Mouse (Mus musculus): ENCODE results near the gene Gm49403. TPM values are rescaled to one million over a fixed set of nuclear protein-coding genes. Genes with fewer than 3 reads are reported as not detected.

The Gm49403 gene
- polyA plus RNA-seq, 2 experiments = not detected

GRCm38 (mm10) chr19:8850402-8850901, 33.3 kb upstream of the Gm49403 start, which contains the start of gene Lrrn4cl:
TSS of gene Lrrn4cl (plus strand) at chr19:8850768.
- ATAC-seq (ENCODE audit: low FRiP score, low read depth) (peak; percentile 70; the same call in 1 of the 2 replicates), DNase-seq (ENCODE audit: low spot score) (peak; percentile 52)
- H3K9ac ChIP-seq (ENCODE audit: low read depth, low read length, severe bottlenecking) = 0 out of 2 replicates have a peak within 1 kb of the TSS, but pooled peaks have one; percentile 21
- peaks cover 21% of the 10 kb centered on the region for H3K36me3 ChIP-seq (ENCODE audit: control insufficient read depth, insufficient read depth, low read length)
- TF ChIP-seq POLR2A (IDR thresholded peaks at IDR 0.05; ENCODE audit: borderline replicate concordance, extremely low read depth, insufficient read depth, insufficient read length) = no peak
- H3K27ac ChIP-seq (replicated peaks; ENCODE audit: low read depth, low read length) = peak within 1 kb of the TSS; percentile 39
- peaks cover 8% of the 10 kb centered on the region for H3K4me1 ChIP-seq (ENCODE audit: control insufficient read depth, insufficient read depth, low read length)
- 0 out of 2 replicates have a peak within 1 kb of the TSS, but pooled peaks have one; percentile 7 for H3K4me2 ChIP-seq (replicated peaks; ENCODE audit: low read depth, low read length, severe bottlenecking)
- WGBS = 13% methylated on average over 7 of the region's 7 CpGs
- H3K27me3 ChIP-seq (ENCODE audit: control insufficient read depth, insufficient read depth, low read length) = no peaks in the 10 kb centered on the region
- H3K4me3 ChIP-seq (replicated peaks; ENCODE audit: low read length) = no peak within 1 kb of the TSS
- H3K9me3 ChIP-seq (ENCODE audit: control insufficient read depth, low read length) = no peaks in the 10 kb centered on the region

GRCm38 (mm10) chr19:8851639-8852038, 32.1 kb upstream of the Gm49403 start:
- H3K4me3 ChIP-seq (replicated peaks; ENCODE audit: low read length) = no peak overlapping the region
- TF ChIP-seq POLR2A (IDR thresholded peaks at IDR 0.05; ENCODE audit: borderline replicate concordance, extremely low read depth, insufficient read depth, insufficient read length) = no peak
- no peaks in the 10 kb centered on the region for H3K9me3 ChIP-seq (ENCODE audit: control insufficient read depth, low read length)
- no peak overlapping the region for H3K4me2 ChIP-seq (replicated peaks; ENCODE audit: low read depth, low read length, severe bottlenecking)
- no peaks in the 10 kb centered on the region for H3K27me3 ChIP-seq (ENCODE audit: control insufficient read depth, insufficient read depth, low read length)
- WGBS = 52% methylated on average over 7 of the region's 7 CpGs
- peaks cover 8% of the 10 kb centered on the region for H3K4me1 ChIP-seq (ENCODE audit: control insufficient read depth, insufficient read depth, low read length)
- H3K27ac ChIP-seq (replicated peaks; ENCODE audit: low read depth, low read length) = no peak overlapping the region
- no peak overlapping the region for H3K9ac ChIP-seq (ENCODE audit: low read depth, low read length, severe bottlenecking)
- H3K36me3 ChIP-seq (ENCODE audit: control insufficient read depth, insufficient read depth, low read length) = peaks cover 14% of the 10 kb centered on the region
- no peak for DNase-seq (ENCODE audit: low spot score)
- ATAC-seq (ENCODE audit: low FRiP score, low read depth) = no peak

GRCm38 (mm10) chr19:8852236-8852928, 31.3 kb upstream of the Gm49403 start:
- Histone ChIP-seq H3K4me2 (replicated peaks; ENCODE audit: low read depth, low read length, severe bottlenecking) (no peak overlapping the region), H3K27me3 (ENCODE audit: control insufficient read depth, insufficient read depth, low read length) (no peaks in the 10 kb centered on the region), H3K4me1 (ENCODE audit: control insufficient read depth, insufficient read depth, low read length) (peaks cover 8% of the 10 kb centered on the region), H3K4me3 (replicated peaks; ENCODE audit: low read length) (no peak overlapping the region), H3K27ac (replicated peaks; ENCODE audit: low read depth, low read length) (no peak overlapping the region), H3K9me3 (ENCODE audit: control insufficient read depth, low read length) (no peaks in the 10 kb centered on the region), H3K36me3 (ENCODE audit: control insufficient read depth, insufficient read depth, low read length) (peaks cover 6% of the 10 kb centered on the region; the same call in 1 of the 2 replicates), H3K9ac (ENCODE audit: low read depth, low read length, severe bottlenecking) (no peak overlapping the region)
- DNase-seq (ENCODE audit: low spot score) (no peak), ATAC-seq (ENCODE audit: low FRiP score, low read depth) (no peak)
- TF ChIP-seq POLR2A (IDR thresholded peaks at IDR 0.05; ENCODE audit: borderline replicate concordance, extremely low read depth, insufficient read depth, insufficient read length) = no peak
- 46% methylated on average over 10 of the region's 10 CpGs for WGBS

GRCm38 (mm10) chr19:8853117-8853516, 30.6 kb upstream of the Gm49403 start:
- H3K4me2 ChIP-seq (replicated peaks; ENCODE audit: low read depth, low read length, severe bottlenecking) = no peak overlapping the region
- no peaks in the 10 kb centered on the region for H3K9me3 ChIP-seq (ENCODE audit: control insufficient read depth, low read length)

GRCm38 (mm10) chr19:8857689-8858088, 26.0 kb upstream of the Gm49403 start:
- TF ChIP-seq POLR2A (IDR thresholded peaks at IDR 0.05; ENCODE audit: borderline replicate concordance, extremely low read depth, insufficient read depth, insufficient read length) = no peak
- ATAC-seq (ENCODE audit: low FRiP score, low read depth) (no peak), DNase-seq (ENCODE audit: low spot score) (no peak)
- Histone ChIP-seq H3K4me2 (replicated peaks; ENCODE audit: low read depth, low read length, severe bottlenecking) (no peak overlapping the region), H3K4me3 (replicated peaks; ENCODE audit: low read length) (no peak overlapping the region), H3K27me3 (ENCODE audit: control insufficient read depth, insufficient read depth, low read length) (no peaks in the 10 kb centered on the region), H3K9me3 (ENCODE audit: control insufficient read depth, low read length) (no peaks in the 10 kb centered on the region), H3K36me3 (ENCODE audit: control insufficient read depth, insufficient read depth, low read length) (no peaks in the 10 kb centered on the region), H3K4me1 (ENCODE audit: control insufficient read depth, insufficient read depth, low read length) (no peaks in the 10 kb centered on the region), H3K27ac (replicated peaks; ENCODE audit: low read depth, low read length) (no peak overlapping the region), H3K9ac (ENCODE audit: low read depth, low read length, severe bottlenecking) (no peak overlapping the region)
- WGBS = 35% methylated on average over 4 of the region's 4 CpGs

More at GRCm38 (mm10) chr19:8853117-8853516, 30.6 kb upstream of the Gm49403 start:
- Histone ChIP-seq H3K4me3 (replicated peaks; ENCODE audit: low read length) (no peak overlapping the region), H3K27me3 (ENCODE audit: control insufficient read depth, insufficient read depth, low read length) (no peaks in the 10 kb centered on the region), H3K9ac (ENCODE audit: low read depth, low read length, severe bottlenecking) (no peak overlapping the region), H3K4me1 (ENCODE audit: control insufficient read depth, insufficient read depth, low read length) (peaks cover 8% of the 10 kb centered on the region), H3K27ac (replicated peaks; ENCODE audit: low read depth, low read length) (no peak overlapping the region), H3K36me3 (ENCODE audit: control insufficient read depth, insufficient read depth, low read length) (no peaks in the 10 kb centered on the region)
- TF ChIP-seq POLR2A (IDR thresholded peaks at IDR 0.05; ENCODE audit: borderline replicate concordance, extremely low read depth, insufficient read depth, insufficient read length) = no peak
- DNase-seq (ENCODE audit: low spot score) = no peak
- no peak for ATAC-seq (ENCODE audit: low FRiP score, low read depth)
- 78% methylated on average over 3 of the region's 3 CpGs for WGBS

Data from limb, embryonic 14.5 days (tissue).